Mouse (Mus musculus): Measurements from ENCODE around the gene Pak4.

DNA sequence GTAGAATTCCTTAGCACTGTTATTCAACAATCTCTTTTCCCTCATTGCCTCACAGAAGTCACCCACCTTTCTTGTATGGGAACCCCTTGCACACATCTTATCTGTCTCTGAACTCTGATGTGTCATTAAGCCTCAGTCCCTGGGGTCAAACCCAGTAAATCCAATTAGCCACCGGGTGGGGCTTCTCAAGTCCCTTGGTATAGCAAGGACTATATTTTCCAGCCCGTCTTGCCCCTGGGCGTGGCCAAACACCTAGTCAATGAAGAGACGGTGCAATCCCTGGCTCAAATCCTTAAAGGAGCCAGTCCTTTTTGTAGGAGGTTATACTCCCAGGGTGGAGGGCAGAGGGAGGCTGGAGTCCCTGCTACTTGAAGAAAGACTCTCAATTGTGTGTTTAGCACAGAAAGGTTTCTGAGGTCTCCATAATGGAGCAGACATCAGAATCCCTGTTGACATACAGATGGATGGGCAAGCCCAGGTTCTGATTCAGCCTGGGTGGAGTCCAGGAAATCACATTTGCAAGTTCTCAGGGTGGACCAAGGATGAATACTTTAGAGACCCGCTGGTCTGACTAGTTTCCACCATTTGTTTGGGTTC, 41.9 kb downstream of the Pak4 start:
- TF ChIP-seq CTCF (IDR thresholded peaks at IDR 0.05; ENCODE audit: control insufficient read depth, insufficient read depth, insufficient read length) (no peak), USF1 (IDR thresholded peaks at IDR 0.05; ENCODE audit: low read depth) (no peak), MYOG (IDR thresholded peaks at IDR 0.05; ENCODE audit: control insufficient read depth, extremely low read depth, insufficient read length) (no peak), CEBPB (IDR thresholded peaks at IDR 0.05; ENCODE audit: low read depth) (no peak), MAX (IDR thresholded peaks at IDR 0.05) (no peak), MYOD1 (IDR thresholded peaks at IDR 0.05; ENCODE audit: control insufficient read depth, insufficient read length, low read depth) (no peak)
